Comparison of ENCODE assay signal across 17 mouse cellular contexts in the genomic region with DNA sequence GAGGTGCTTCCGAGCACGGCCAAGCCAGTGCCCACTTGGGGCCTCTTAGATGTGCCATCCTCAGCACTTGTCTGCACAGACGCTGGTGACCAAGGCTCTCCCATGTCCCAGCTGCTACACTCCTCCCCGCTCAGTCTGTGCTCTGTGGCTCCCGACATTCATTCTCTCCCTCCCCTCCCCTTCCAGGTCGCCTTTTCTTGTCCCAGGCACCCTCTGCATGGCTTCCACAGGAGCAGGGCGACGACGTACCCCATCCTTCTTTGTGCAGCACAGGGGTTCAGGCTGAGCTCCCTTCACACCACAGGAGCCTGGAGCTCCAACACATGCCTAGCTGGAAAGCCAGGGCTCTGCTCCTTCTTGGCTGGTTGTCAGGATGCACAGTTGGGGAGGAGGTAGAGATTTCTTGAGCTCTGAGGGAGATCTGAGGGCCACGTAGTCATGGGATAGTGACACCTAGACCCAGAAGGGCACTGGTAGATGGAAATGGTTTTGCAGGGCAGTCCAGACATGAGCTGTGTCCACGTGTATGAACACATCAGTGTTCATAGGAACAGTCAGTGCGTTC. TPM values are rescaled to one million over a fixed set of nuclear protein-coding genes. Genes with fewer than 3 reads are reported as not detected.
DNase-seq lines count a peak whose midpoint lies in the region; ATAC-seq and TF ChIP-seq lines count a peak whose summit lies in the region.
"Had no signal": no experiment of that assay in that cellular context is flagged by ENCODE, and none has a peak within 500 bp of the region (broad histone marks: within the 10 kb centered on the region; RNA-seq: fewer than 3 reads in every experiment).

No protein-coding gene starts in this region.

- peaks cover 17% of the 10 kb centered on the region for H3K36me3 ChIP-seq in hindbrain, embryonic 10.5 days
- no peaks in the 10 kb centered on the region for H3K36me3 ChIP-seq in hindbrain, embryonic 11.5 days (ENCODE audit: control insufficient read depth, insufficient read depth, low read length)
- H3K36me3 ChIP-seq in hindbrain, embryonic 15.5 days = no peaks in the 10 kb centered on the region
- peaks cover 16% of the 10 kb centered on the region; the same call in 1 of the 2 replicates for H3K36me3 ChIP-seq in neural tube, embryonic 13.5 days
- no peaks in the 10 kb centered on the region for H3K36me3 ChIP-seq in lung, postnatal 0 days (ENCODE audit: insufficient read depth, low read length)
- H3K36me3 ChIP-seq: lung, embryonic 15.5 days had no signal

- no peak for ATAC-seq in hindbrain, embryonic 11.5 days (ENCODE audit: low FRiP score)
- ATAC-seq in hindbrain, embryonic 15.5 days (ENCODE audit: low FRiP score, low read depth) = no peak
- ATAC-seq in neural tube, embryonic 13.5 days (ENCODE audit: low read depth) = no peak
- ATAC-seq in lung, postnatal 0 days = no peak
- ATAC-seq: intestine, postnatal 0 days had no signal

- H3K4me2 ChIP-seq in hindbrain, embryonic 11.5 days (replicated peaks; ENCODE audit: low read depth, low read length) = no peak overlapping the region
- peak overlapping the region; percentile 77 for H3K4me2 ChIP-seq in hindbrain, embryonic 15.5 days
- peak overlapping the region; percentile 59 for H3K4me2 ChIP-seq in neural tube, embryonic 13.5 days
- no peak overlapping the region for H3K4me2 ChIP-seq in lung, postnatal 0 days (replicated peaks; ENCODE audit: low read depth, low read length)
- H3K4me2 ChIP-seq: heart, embryonic 11.5 days; liver, embryonic 11.5 days; lung, embryonic 15.5 days had no signal

- H3K9ac ChIP-seq in hindbrain, embryonic 11.5 days (ENCODE audit: low read depth, low read length) = no peak overlapping the region
- no peak overlapping the region for H3K9ac ChIP-seq in hindbrain, embryonic 15.5 days
- H3K9ac ChIP-seq in neural tube, embryonic 13.5 days = peak overlapping the region; percentile 93; the same call in 1 of the 2 replicates
- H3K9ac ChIP-seq in lung, postnatal 0 days (replicated peaks; ENCODE audit: low read depth) = no peak overlapping the region
- H3K9ac ChIP-seq: lung, embryonic 15.5 days had no signal

- no peak for DNase-seq in hindbrain, embryonic 10.5 days (ENCODE audit: low spot score)
- no peak for DNase-seq in hindbrain, embryonic 11.5 days (ENCODE audit: low spot score)
- DNase-seq in cerebellum, postnatal 25 days = peak; percentile 29 to 35
- DNase-seq in left cerebral cortex, postnatal 36 days (ENCODE audit: low spot score in 2 of 2) = no peak
- no peak for DNase-seq in left cerebral cortex, postnatal 25 days (ENCODE audit: low spot score in 2 of 2)
- DNase-seq in lung, postnatal 0 days (ENCODE audit: low spot score) = no peak
- DNase-seq: adrenal gland, adult 2 months; gastrocnemius, postnatal 25 days; heart, postnatal 36 days; kidney, postnatal 25 days; right cerebral cortex, postnatal 25 days had no signal

- TF ChIP-seq EP300 in lung, postnatal 0 days (IDR thresholded peaks at IDR 0.05) = no peak

- H3K27me3 ChIP-seq in hindbrain, embryonic 10.5 days (ENCODE audit: insufficient read depth, poor library complexity, severe bottlenecking) = peaks cover 50% of the 10 kb centered on the region
- H3K27me3 ChIP-seq in hindbrain, embryonic 11.5 days (ENCODE audit: control insufficient read depth, insufficient read depth, low read length) = no peaks in the 10 kb centered on the region
- H3K27me3 ChIP-seq in hindbrain, embryonic 15.5 days = no peaks in the 10 kb centered on the region
- no peaks in the 10 kb centered on the region for H3K27me3 ChIP-seq in neural tube, embryonic 13.5 days
- no peaks in the 10 kb centered on the region for H3K27me3 ChIP-seq in lung, postnatal 0 days (replicated peaks; ENCODE audit: insufficient read depth, low read length)

- no peak overlapping the region for H3K27ac ChIP-seq in hindbrain, embryonic 10.5 days
- H3K27ac ChIP-seq in hindbrain, embryonic 11.5 days (ENCODE audit: low read depth, low read length) = no peak overlapping the region
- no peak overlapping the region for H3K27ac ChIP-seq in hindbrain, embryonic 15.5 days (replicated peaks)
- no peak overlapping the region for H3K27ac ChIP-seq in neural tube, embryonic 13.5 days (replicated peaks)
- no peak overlapping the region for H3K27ac ChIP-seq in lung, postnatal 0 days (ENCODE audit: low read length)
- H3K27ac ChIP-seq: lung, embryonic 15.5 days had no signal

- TF ChIP-seq CTCF in lung, postnatal 0 days (IDR thresholded peaks at IDR 0.05) = no peak

- H3K4me1 ChIP-seq in hindbrain, embryonic 10.5 days (replicated peaks) = peaks cover 43% of the 10 kb centered on the region
- no peaks in the 10 kb centered on the region for H3K4me1 ChIP-seq in hindbrain, embryonic 11.5 days (replicated peaks; ENCODE audit: control insufficient read depth, insufficient read depth, low read length)
- peaks cover 39% of the 10 kb centered on the region for H3K4me1 ChIP-seq in hindbrain, embryonic 15.5 days (replicated peaks)
- peaks cover 58% of the 10 kb centered on the region for H3K4me1 ChIP-seq in neural tube, embryonic 13.5 days (replicated peaks)
- peaks cover 6% of the 10 kb centered on the region; the same call in 1 of the 2 replicates for H3K4me1 ChIP-seq in lung, postnatal 0 days (ENCODE audit: insufficient read depth, low read depth, low read length)

- peak overlapping the region; percentile 89; the same call in 1 of the 2 replicates for H3K4me3 ChIP-seq in hindbrain, embryonic 10.5 days
- no peak overlapping the region for H3K4me3 ChIP-seq in hindbrain, embryonic 11.5 days (ENCODE audit: low read depth, low read length)
- H3K4me3 ChIP-seq in hindbrain, embryonic 15.5 days = peak overlapping the region; percentile 85
- H3K4me3 ChIP-seq in neural tube, embryonic 13.5 days = peak overlapping the region; percentile 85
- no peak overlapping the region for H3K4me3 ChIP-seq in lung, postnatal 0 days (ENCODE audit: low read depth, low read length)
- H3K4me3 ChIP-seq: lung, embryonic 15.5 days had no signal

- 74% methylated on average over 12 of the region's 12 CpGs for WGBS in hindbrain, embryonic 10.5 days
- WGBS in hindbrain, embryonic 11.5 days = 76% methylated on average over 12 of the region's 12 CpGs
- 63% methylated on average over 12 of the region's 12 CpGs for WGBS in hindbrain, embryonic 15.5 days
- WGBS in neural tube, embryonic 13.5 days = 76% methylated on average over 12 of the region's 12 CpGs
- 80% methylated on average over 12 of the region's 12 CpGs for WGBS in lung, postnatal 0 days

- H3K9me3 ChIP-seq in hindbrain, embryonic 10.5 days = no peaks in the 10 kb centered on the region
- no peaks in the 10 kb centered on the region for H3K9me3 ChIP-seq in hindbrain, embryonic 11.5 days (ENCODE audit: control insufficient read depth, low read length)
- no peaks in the 10 kb centered on the region for H3K9me3 ChIP-seq in hindbrain, embryonic 15.5 days
- no peaks in the 10 kb centered on the region for H3K9me3 ChIP-seq in neural tube, embryonic 13.5 days
- no peaks in the 10 kb centered on the region for H3K9me3 ChIP-seq in lung, postnatal 0 days (ENCODE audit: low read length)
- H3K9me3 ChIP-seq: lung, embryonic 15.5 days had no signal

- intact Hi-C loops in left cerebral cortex, postnatal 36 days (cut with DNase I) = loop anchor here (5.0 kb wide), 2 partner anchors 42 to 57 kb away; no protein-coding TSS in a partner anchor
- intact Hi-C loops in left cerebral cortex, postnatal 25 days (cut with DNase I) = no loop called here

RNA-seq across cellular contexts. Expression of gene Arvcf, which starts 1.9 kb away (rescaled TPM):
- 99.5 and 115 TPM in 2 replicates for polyA plus RNA-seq in hindbrain, embryonic 10.5 days (2016; fragmentation: Nextera tagmentation; extraction: Ambion mirVana)
- 59.2 and 62.0 TPM in 2 replicates for polyA plus RNA-seq in hindbrain, embryonic 11.5 days (2014; fragmentation: Nextera tagmentation; extraction: Ambion mirVana)
- polyA plus RNA-seq in hindbrain, embryonic 15.5 days (2015; fragmentation: Nextera tagmentation; extraction: Ambion mirVana) = 78.7 and 81.3 TPM in 2 replicates
- polyA plus RNA-seq in neural tube, embryonic 13.5 days (2015; fragmentation: Nextera tagmentation; extraction: Ambion mirVana) = 85.2 and 93.6 TPM in 2 replicates
- total RNA-seq in left cerebral cortex, postnatal 36 days (2021) = 10 to 100 TPM; 36.6 to 48.0 TPM
- 10 to 100 TPM; 42.8 to 43.1 TPM for total RNA-seq in left cerebral cortex, postnatal 25 days (2021)
- polyA plus RNA-seq in lung, postnatal 0 days (2015; fragmentation: Nextera tagmentation; extraction: Ambion mirVana) = 14.6 and 18.5 TPM in 2 replicates

RNA-seq across cellular contexts. Expression of gene Tango2, which starts 1.9 kb away (rescaled TPM):
- polyA plus RNA-seq in hindbrain, embryonic 10.5 days (2016; fragmentation: Nextera tagmentation; extraction: Ambion mirVana) = 45.5 and 52.8 TPM in 2 replicates
- 51.3 and 54.0 TPM in 2 replicates for polyA plus RNA-seq in hindbrain, embryonic 11.5 days (2014; fragmentation: Nextera tagmentation; extraction: Ambion mirVana)
- polyA plus RNA-seq in hindbrain, embryonic 15.5 days (2015; fragmentation: Nextera tagmentation; extraction: Ambion mirVana) = 92.5 and 94.0 TPM in 2 replicates
- polyA plus RNA-seq in neural tube, embryonic 13.5 days (2015; fragmentation: Nextera tagmentation; extraction: Ambion mirVana) = 74.0 and 79.5 TPM in 2 replicates
- total RNA-seq in left cerebral cortex, postnatal 36 days (2021) = 100 to 1,000 TPM; 158 to 165 TPM
- total RNA-seq in left cerebral cortex, postnatal 25 days (2021) = 100 to 1,000 TPM; 145 to 159 TPM
- 23.7 and 25.2 TPM in 2 replicates for polyA plus RNA-seq in lung, postnatal 0 days (2015; fragmentation: Nextera tagmentation; extraction: Ambion mirVana)

Comparison
In these comparisons a context has a peak if more than half of its experiments do, and no peak if none do; other contexts are left out.
1. H3K4me3 ChIP-seq: peak in hindbrain, embryonic 10.5 days (single experiment), hindbrain, embryonic 15.5 days (single experiment) and neural tube, embryonic 13.5 days (single experiment); none in hindbrain, embryonic 11.5 days (single experiment) and lung, postnatal 0 days (single experiment).
2. H3K4me2 ChIP-seq: peak in hindbrain, embryonic 15.5 days (single experiment) and neural tube, embryonic 13.5 days (single experiment); none in hindbrain, embryonic 11.5 days (single experiment) and lung, postnatal 0 days (single experiment).
3. DNase-seq: peak in cerebellum, postnatal 25 days (2 of 2); none in hindbrain, embryonic 10.5 days (single experiment), hindbrain, embryonic 11.5 days (single experiment), left cerebral cortex, postnatal 36 days (0 of 2), left cerebral cortex, postnatal 25 days (0 of 2) and lung, postnatal 0 days (single experiment).